Mouse (Mus musculus): Measurements from ENCODE around the gene Grin2b. TPM values are rescaled to one million over a fixed set of nuclear protein-coding genes. Genes with fewer than 3 reads are reported as not detected.

Gene Grin2b
- total and polyA plus RNA-seq, 2 experiments from 2014 or later = 0.11 TPM; not detected in 1

- H3K4me2 ChIP-seq (ENCODE audit: low read depth, low read length) = no peak overlapping the region
- no peaks in the 10 kb centered on the region for H3K9me3 ChIP-seq (replicated peaks; ENCODE audit: control insufficient read depth, low read length)
- DNase-seq (ENCODE audit: low spot score) (no peak), ATAC-seq (ENCODE audit: insufficient read depth, low read depth) (no peak)
- 72% methylated on average over 12 of the region's 12 CpGs for WGBS
- no peaks in the 10 kb centered on the region for H3K36me3 ChIP-seq (replicated peaks; ENCODE audit: control insufficient read depth, insufficient read depth, low read length)
- H3K9ac ChIP-seq (replicated peaks; ENCODE audit: low read depth, low read length) = no peak overlapping the region
- no peak overlapping the region for H3K27ac ChIP-seq (ENCODE audit: low read depth)
- H3K4me3 ChIP-seq (ENCODE audit: low read depth, low read length) = no peak overlapping the region
- no peak for TF ChIP-seq CTCF (IDR thresholded peaks at IDR 0.05; ENCODE audit: low read depth)
- no peak for TF ChIP-seq EP300 (IDR thresholded peaks at IDR 0.05; ENCODE audit: low read depth)
- no peaks in the 10 kb centered on the region for H3K4me1 ChIP-seq (ENCODE audit: control insufficient read depth, insufficient read depth)
- H3K27me3 ChIP-seq (ENCODE audit: control insufficient read depth, insufficient read depth, low read length) = no peaks in the 10 kb centered on the region
These were observed 159.5 kb downstream of the Grin2b start for GRCm38 (mm10) chr6:136013556-136014380.

GRCm38 (mm10) chr6:136011533-136011932 is 161.8 kb downstream of the Grin2b start:
- Histone ChIP-seq H3K36me3 (replicated peaks; ENCODE audit: control insufficient read depth, insufficient read depth, low read length) (no peaks in the 10 kb centered on the region), H3K27ac (ENCODE audit: low read depth) (no peak overlapping the region), H3K9ac (replicated peaks; ENCODE audit: low read depth, low read length) (no peak overlapping the region), H3K4me3 (ENCODE audit: low read depth, low read length) (no peak overlapping the region), H3K9me3 (replicated peaks; ENCODE audit: control insufficient read depth, low read length) (no peaks in the 10 kb centered on the region), H3K4me2 (ENCODE audit: low read depth, low read length) (no peak overlapping the region), H3K4me1 (ENCODE audit: control insufficient read depth, insufficient read depth) (no peaks in the 10 kb centered on the region), H3K27me3 (ENCODE audit: control insufficient read depth, insufficient read depth, low read length) (no peaks in the 10 kb centered on the region)
- no peak for DNase-seq (ENCODE audit: low spot score)
- WGBS = 84% methylated on average over 4 of the region's 4 CpGs
- TF ChIP-seq EP300 (IDR thresholded peaks at IDR 0.05; ENCODE audit: low read depth) = no peak
- no peak for TF ChIP-seq CTCF (IDR thresholded peaks at IDR 0.05; ENCODE audit: low read depth)
- no peak for ATAC-seq (ENCODE audit: insufficient read depth, low read depth)

GRCm38 (mm10) chr6:136011038-136011311 is 162.3 kb downstream of the Grin2b start:
- DNase-seq (ENCODE audit: low spot score) = no peak
- Histone ChIP-seq H3K9me3 (replicated peaks; ENCODE audit: control insufficient read depth, low read length) (no peaks in the 10 kb centered on the region), H3K4me2 (ENCODE audit: low read depth, low read length) (no peak overlapping the region), H3K4me1 (ENCODE audit: control insufficient read depth, insufficient read depth) (no peaks in the 10 kb centered on the region), H3K9ac (replicated peaks; ENCODE audit: low read depth, low read length) (no peak overlapping the region), H3K27ac (ENCODE audit: low read depth) (no peak overlapping the region), H3K4me3 (ENCODE audit: low read depth, low read length) (no peak overlapping the region), H3K36me3 (replicated peaks; ENCODE audit: control insufficient read depth, insufficient read depth, low read length) (no peaks in the 10 kb centered on the region), H3K27me3 (ENCODE audit: control insufficient read depth, insufficient read depth, low read length) (no peaks in the 10 kb centered on the region)
- ATAC-seq (ENCODE audit: insufficient read depth, low read depth) = no peak
- WGBS = 78% methylated on average over 4 of the region's 4 CpGs
- TF ChIP-seq CTCF (IDR thresholded peaks at IDR 0.05; ENCODE audit: low read depth) (no peak), EP300 (IDR thresholded peaks at IDR 0.05; ENCODE audit: low read depth) (no peak)

GRCm38 (mm10) chr6:136010290-136011037 is 162.8 kb downstream of the Grin2b start:
- ATAC-seq (ENCODE audit: insufficient read depth, low read depth) (no peak), DNase-seq (ENCODE audit: low spot score) (no peak)
- Histone ChIP-seq H3K9me3 (replicated peaks; ENCODE audit: control insufficient read depth, low read length) (no peaks in the 10 kb centered on the region), H3K27ac (ENCODE audit: low read depth) (no peak overlapping the region), H3K36me3 (replicated peaks; ENCODE audit: control insufficient read depth, insufficient read depth, low read length) (no peaks in the 10 kb centered on the region), H3K4me3 (ENCODE audit: low read depth, low read length) (no peak overlapping the region), H3K27me3 (ENCODE audit: control insufficient read depth, insufficient read depth, low read length) (no peaks in the 10 kb centered on the region), H3K4me1 (ENCODE audit: control insufficient read depth, insufficient read depth) (no peaks in the 10 kb centered on the region), H3K9ac (replicated peaks; ENCODE audit: low read depth, low read length) (no peak overlapping the region), H3K4me2 (ENCODE audit: low read depth, low read length) (no peak overlapping the region)
- WGBS = 55% methylated on average over 7 of the region's 7 CpGs
- TF ChIP-seq EP300 (IDR thresholded peaks at IDR 0.05; ENCODE audit: low read depth) (no peak), CTCF (IDR thresholded peaks at IDR 0.05; ENCODE audit: low read depth) (no peak)

GRCm38 (mm10) chr6:136008120-136008519 is 165.2 kb downstream of the Grin2b start:
- H3K4me1 ChIP-seq (ENCODE audit: control insufficient read depth, insufficient read depth) = no peaks in the 10 kb centered on the region
- H3K9ac ChIP-seq (replicated peaks; ENCODE audit: low read depth, low read length) = no peak overlapping the region
- no peaks in the 10 kb centered on the region for H3K27me3 ChIP-seq (ENCODE audit: control insufficient read depth, insufficient read depth, low read length)
- no peaks in the 10 kb centered on the region for H3K36me3 ChIP-seq (replicated peaks; ENCODE audit: control insufficient read depth, insufficient read depth, low read length)
- no peak overlapping the region for H3K4me3 ChIP-seq (ENCODE audit: low read depth, low read length)
- no peak overlapping the region for H3K4me2 ChIP-seq (ENCODE audit: low read depth, low read length)
- no peak overlapping the region for H3K27ac ChIP-seq (ENCODE audit: low read depth)
- TF ChIP-seq EP300 (IDR thresholded peaks at IDR 0.05; ENCODE audit: low read depth) = no peak
- no peak for TF ChIP-seq CTCF (IDR thresholded peaks at IDR 0.05; ENCODE audit: low read depth)
- 88% methylated on average over 6 of the region's 6 CpGs for WGBS
- no peaks in the 10 kb centered on the region for H3K9me3 ChIP-seq (replicated peaks; ENCODE audit: control insufficient read depth, low read length)
- ATAC-seq (ENCODE audit: insufficient read depth, low read depth) (no peak), DNase-seq (ENCODE audit: low spot score) (no peak)
